Mouse (Mus musculus) forebrain, embryonic 15.5 days (tissue): ENCODE results near the gene Foxi1. TPM values are rescaled to one million over a fixed set of nuclear protein-coding genes. Genes with fewer than 3 reads are reported as not detected.

Experiments
- ATAC-seq: fragments of 200-750 bp; cut with Nextera tagmentation; replicated peaks from 2 replicates; pipeline ENCODE4 v1.8.0; 2017; ENCODE audit warnings: mild to moderate bottlenecking, moderate TSS enrichment, moderate library complexity
- H3K27ac ChIP-seq: fragments of 300-500 bp; sonication (generic); replicated peaks from 2 replicates; pipeline ENCODE4 v1.5.1; 2015; ENCODE audit warnings: mild to moderate bottlenecking, inconsistent platforms
- H3K27me3 ChIP-seq: fragments of 300-500 bp; sonication (generic); 2 replicates; pipeline ENCODE4 v1.6.1; 2015; ENCODE audit warnings: inconsistent platforms
- H3K36me3 ChIP-seq: fragments of 300-500 bp; sonication (generic); 2 replicates; pipeline ENCODE4 v1.6.1; 2015; ENCODE audit warnings: mild to moderate bottlenecking, inconsistent platforms
- H3K4me1 ChIP-seq: fragments of 300-500 bp; sonication (generic); 2 replicates; pipeline ENCODE4 v1.6.1; 2015; ENCODE audit warnings: inconsistent platforms
- H3K4me2 ChIP-seq: fragments of 300-500 bp; sonication (generic); replicated peaks from 2 replicates; pipeline ENCODE4 v1.6.1; 2015; ENCODE audit warnings: mild to moderate bottlenecking, inconsistent platforms
- H3K4me3 ChIP-seq: fragments of 300-500 bp; sonication (generic); 2 replicates; pipeline ENCODE4 v1.5.1; 2015; ENCODE audit warnings: mild to moderate bottlenecking, inconsistent platforms
- H3K9ac ChIP-seq: fragments of 300-500 bp; sonication (generic); replicated peaks from 2 replicates; pipeline ENCODE4 v1.6.1; 2015; ENCODE audit warnings: mild to moderate bottlenecking, inconsistent platforms
- H3K9me3 ChIP-seq: fragments of 300-500 bp; sonication (generic); 2 replicates; pipeline ENCODE4 v1.6.1; 2016; ENCODE audit warnings: inconsistent platforms
- WGBS: fragments of 180-500 bp; shearing (Covaris S2); methylation state at CpG from one replicate; pipeline ENCODE4 v1.1.7; 2015; ENCODE audit warnings: mixed read lengths; 5-methylcytosine and 5-hydroxymethylcytosine counted together
- polyA plus RNA-seq: library from polyadenylated mRNA; unstranded; fragments of >200 nt; fragmentation: Nextera tagmentation; extraction: Ambion mirVana; gene quantifications from 2 replicates; pipeline ENCODE4 v1.2.1, GENCODE M21; 2015

Foxi1 gene
- polyA plus RNA-seq, 1 experiment from 2014 or later, result not detected

GRCm38 (mm10) chr11:34194158-34194941, 13.5 kb downstream of the Foxi1 start:
- no peak for ATAC-seq
- no peaks in the 10 kb centered on the region for H3K27me3 ChIP-seq
- no peaks in the 10 kb centered on the region for H3K9me3 ChIP-seq
- H3K4me1 ChIP-seq, result no peaks in the 10 kb centered on the region
- H3K36me3 ChIP-seq, result no peaks in the 10 kb centered on the region
- H3K9ac ChIP-seq, result no peak overlapping the region
- H3K4me2 ChIP-seq, result no peak overlapping the region
- H3K27ac ChIP-seq, result no peak overlapping the region
- H3K4me3 ChIP-seq, result no peak overlapping the region
- WGBS, result 65% methylated on average over 9 of the region's 9 CpGs

- no peak for ATAC-seq
- H3K27me3 ChIP-seq, result no peaks in the 10 kb centered on the region
Measured at GRCm38 (mm10) chr11:34193658-34194057, 14.2 kb downstream of the Foxi1 start.

GRCm38 (mm10) chr11:34184266-34184665, 23.6 kb downstream of the Foxi1 start:
- no peaks in the 10 kb centered on the region for H3K36me3 ChIP-seq
- 84% methylated on average over 2 of the region's 2 CpGs for WGBS
- no peaks in the 10 kb centered on the region for H3K9me3 ChIP-seq
- peaks cover 5% of the 10 kb centered on the region for H3K4me1 ChIP-seq
- no peaks in the 10 kb centered on the region for H3K27me3 ChIP-seq
- no peak overlapping the region for H3K9ac ChIP-seq
- H3K4me2 ChIP-seq, result no peak overlapping the region
- ATAC-seq, result no peak
- H3K27ac ChIP-seq, result no peak overlapping the region
- H3K4me3 ChIP-seq, result no peak overlapping the region

More at GRCm38 (mm10) chr11:34193658-34194057, 14.2 kb downstream of the Foxi1 start:
- H3K36me3 ChIP-seq, result no peaks in the 10 kb centered on the region
- no peak overlapping the region for H3K27ac ChIP-seq
- no peak overlapping the region for H3K9ac ChIP-seq
- H3K4me3 ChIP-seq, result no peak overlapping the region
- no peaks in the 10 kb centered on the region for H3K9me3 ChIP-seq
- WGBS, result 65% methylated on average over 3 of the region's 3 CpGs
- no peak overlapping the region for H3K4me2 ChIP-seq
- H3K4me1 ChIP-seq, result no peaks in the 10 kb centered on the region

- H3K4me3 ChIP-seq, result no peak overlapping the region
- no peak overlapping the region for H3K9ac ChIP-seq
- H3K4me2 ChIP-seq, result no peak overlapping the region
- H3K27ac ChIP-seq, result no peak overlapping the region
- peaks cover 5% of the 10 kb centered on the region for H3K4me1 ChIP-seq
- no peaks in the 10 kb centered on the region for H3K36me3 ChIP-seq
- no peaks in the 10 kb centered on the region for H3K9me3 ChIP-seq
- peak; percentile 60; the same call in 1 of the 2 replicates for ATAC-seq
- H3K27me3 ChIP-seq, result no peaks in the 10 kb centered on the region
- WGBS, result 22% methylated on average over 8 of the region's 8 CpGs
Measured at GRCm38 (mm10) chr11:34181214-34182117, 26.4 kb downstream of the Foxi1 start.

GRCm38 (mm10) chr11:34178752-34179151, 29.1 kb downstream of the Foxi1 start:
- H3K27me3 ChIP-seq, result no peaks in the 10 kb centered on the region
- H3K4me1 ChIP-seq, result peaks cover 5% of the 10 kb centered on the region
- ATAC-seq, result no peak
- no peak overlapping the region for H3K9ac ChIP-seq
- no peaks in the 10 kb centered on the region for H3K9me3 ChIP-seq
- H3K27ac ChIP-seq, result no peak overlapping the region
- H3K4me3 ChIP-seq, result no peak overlapping the region
- no peak overlapping the region for H3K4me2 ChIP-seq
- 77% methylated on average over 2 of the region's 2 CpGs for WGBS
- H3K36me3 ChIP-seq, result no peaks in the 10 kb centered on the region

- no peak for ATAC-seq
- Histone ChIP-seq H3K9me3 (no peaks in the 10 kb centered on the region), H3K27ac (no peak overlapping the region), H3K9ac (no peak overlapping the region), H3K36me3 (no peaks in the 10 kb centered on the region), H3K27me3 (no peaks in the 10 kb centered on the region), H3K4me2 (no peak overlapping the region), H3K4me1 (no peaks in the 10 kb centered on the region), H3K4me3 (no peak overlapping the region)
- WGBS, result 82% methylated on average over 1 of the region's 1 CpGs
Measured at GRCm38 (mm10) chr11:34176371-34176770, 31.5 kb downstream of the Foxi1 start.

GRCm38 (mm10) chr11:34171221-34171620, 36.7 kb downstream of the Foxi1 start:
- Histone ChIP-seq H3K9ac (no peak overlapping the region), H3K4me1 (no peaks in the 10 kb centered on the region), H3K4me2 (no peak overlapping the region), H3K9me3 (no peaks in the 10 kb centered on the region), H3K36me3 (no peaks in the 10 kb centered on the region), H3K27me3 (no peaks in the 10 kb centered on the region), H3K4me3 (no peak overlapping the region), H3K27ac (no peak overlapping the region)
- 76% methylated on average over 1 of the region's 1 CpGs for WGBS
- no peak for ATAC-seq

GRCm38 (mm10) chr11:34169464-34169894, 38.4 kb downstream of the Foxi1 start:
- Histone ChIP-seq H3K27ac (no peak overlapping the region), H3K27me3 (no peaks in the 10 kb centered on the region), H3K9me3 (no peaks in the 10 kb centered on the region), H3K36me3 (no peaks in the 10 kb centered on the region), H3K4me3 (no peak overlapping the region), H3K9ac (no peak overlapping the region), H3K4me1 (no peaks in the 10 kb centered on the region), H3K4me2 (no peak overlapping the region)
- 20% methylated on average over 5 of the region's 5 CpGs for WGBS
- no peak for ATAC-seq

- 88% methylated on average over 4 of the region's 4 CpGs for WGBS
- Histone ChIP-seq H3K27ac (no peak overlapping the region), H3K9ac (no peak overlapping the region), H3K27me3 (no peaks in the 10 kb centered on the region), H3K4me3 (no peak overlapping the region), H3K36me3 (no peaks in the 10 kb centered on the region), H3K4me2 (no peak overlapping the region), H3K4me1 (no peaks in the 10 kb centered on the region), H3K9me3 (no peaks in the 10 kb centered on the region; the same call in 1 of the 2 replicates)
- ATAC-seq, result no peak
Measured at GRCm38 (mm10) chr11:34166392-34166791, 41.5 kb downstream of the Foxi1 start.

- H3K4me1 ChIP-seq, result no peaks in the 10 kb centered on the region
- no peak overlapping the region for H3K27ac ChIP-seq
- ATAC-seq, result no peak
- no peaks in the 10 kb centered on the region for H3K27me3 ChIP-seq
- H3K4me3 ChIP-seq, result no peak overlapping the region
- WGBS, result 97% methylated on average over 11 of the region's 11 CpGs
- H3K9ac ChIP-seq, result no peak overlapping the region
- no peaks in the 10 kb centered on the region; the same call in 1 of the 2 replicates for H3K9me3 ChIP-seq
- no peak overlapping the region for H3K4me2 ChIP-seq
- no peaks in the 10 kb centered on the region for H3K36me3 ChIP-seq
Measured at GRCm38 (mm10) chr11:34165278-34165677, 42.6 kb downstream of the Foxi1 start.

- Histone ChIP-seq H3K27ac (no peak overlapping the region), H3K4me3 (no peak overlapping the region), H3K9me3 (no peaks in the 10 kb centered on the region; the same call in 1 of the 2 replicates), H3K9ac (no peak overlapping the region), H3K36me3 (no peaks in the 10 kb centered on the region), H3K4me1 (no peaks in the 10 kb centered on the region), H3K4me2 (no peak overlapping the region), H3K27me3 (no peaks in the 10 kb centered on the region)
- no peak for ATAC-seq
- 76% methylated on average over 9 of the region's 9 CpGs for WGBS
Measured at GRCm38 (mm10) chr11:34158916-34159315, 49.0 kb downstream of the Foxi1 start.

GRCm38 (mm10) chr11:34155235-34155634, 52.7 kb downstream of the Foxi1 start:
- Histone ChIP-seq H3K4me1 (no peaks in the 10 kb centered on the region), H3K36me3 (no peaks in the 10 kb centered on the region), H3K27ac (no peak overlapping the region), H3K27me3 (no peaks in the 10 kb centered on the region), H3K4me3 (no peak overlapping the region), H3K4me2 (no peak overlapping the region), H3K9ac (no peak overlapping the region), H3K9me3 (no peaks in the 10 kb centered on the region)
- WGBS, result 86% methylated on average over 7 of the region's 7 CpGs
- ATAC-seq, result no peak
